In the genomic region with DNA sequence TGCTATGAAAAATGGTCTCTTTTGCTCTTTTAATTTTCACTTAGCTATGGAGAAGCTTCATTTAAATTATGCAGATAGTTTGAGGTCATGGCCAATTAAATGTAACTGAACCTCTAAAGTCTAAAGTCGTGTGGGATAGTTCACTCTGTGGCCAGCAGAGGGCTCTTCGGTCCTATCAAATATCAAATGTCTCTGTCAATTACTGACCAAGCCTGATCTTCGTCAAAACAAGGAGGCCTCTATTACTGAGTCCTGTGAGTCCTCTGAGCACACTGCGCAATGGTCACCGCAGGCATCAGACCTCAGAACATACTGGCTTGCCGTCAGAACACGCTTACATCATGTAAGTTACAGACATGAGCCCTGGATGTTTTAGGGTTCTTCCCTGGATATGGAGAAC, we compare ENCODE assay signal across 8 mouse cellular contexts. TPM values are rescaled to one million over a fixed set of nuclear protein-coding genes. Genes with fewer than 3 reads are reported as not detected.
A peak's percentile ranks its signal among the peaks of the same experiment; 100 is the strongest.
DNase-seq lines count a peak whose midpoint lies in the region; ATAC-seq and TF ChIP-seq lines count a peak whose summit lies in the region.

No protein-coding gene starts in this region.

- intact Hi-C loops in gastrocnemius, postnatal 14 days (cut with DNase I; ENCODE audit: low total_unique reads) = loop anchor here (10.0 kb wide), 1 partner anchor 184 kb away; no protein-coding TSS in a partner anchor

- H3K9me3 ChIP-seq in E14TG2a.4 (ENCODE audit: low read length) = peaks cover 40% of the 10 kb centered on the region

- H3K4me1 ChIP-seq in E14TG2a.4 (replicated peaks; ENCODE audit: low read depth, low read length) = peaks cover 17% of the 10 kb centered on the region

- no peaks in the 10 kb centered on the region for H3K36me3 ChIP-seq in E14TG2a.4 (ENCODE audit: insufficient read depth, low read length)

- TF ChIP-seq CTCF in E14TG2a.4 (conservative IDR thresholded peaks at IDR 0.05; ENCODE audit: low read length) = peak; percentile 77

- H3K4me3 ChIP-seq in E14TG2a.4 (replicated peaks; ENCODE audit: low read length) = no peak overlapping the region

- H3K27me3 ChIP-seq in E14TG2a.4 (ENCODE audit: insufficient read depth, low read length) = peaks cover 4% of the 10 kb centered on the region; the same call in 1 of the 2 replicates

- no peak for ATAC-seq in erythroid progenitor cell, adult 5-6 weeks (replicated peaks; ENCODE audit: low FRiP score, poor library complexity, severe bottlenecking)

- DNase-seq in adipocyte (ENCODE audit: low spot score) = peak; percentile 79
- peak; percentile 81 for DNase-seq in embryo, embryonic 10 days (ENCODE audit: low spot score)
- DNase-seq in gastrocnemius, postnatal 14 days = peak; percentile 41
- DNase-seq in kidney, postnatal 36 days = peak; percentile 68 to 78
- peak; percentile 44 to 48 for DNase-seq in lung, adult 18-20 months
- DNase-seq in retina, adult 2 months (ENCODE audit: low read depth, low spot score) = peak; percentile 15

RNA-seq across cellular contexts. Expression of gene Asb18, which starts 46.1 kb away (rescaled TPM):
- total RNA-seq in gastrocnemius, postnatal 14 days (2021) = 1 to 10 TPM; 7.0 TPM
- not detected in 2 replicates for total RNA-seq in erythroid progenitor cell, adult 5-6 weeks (2015; ENCODE audit: low replicate concordance)
- not detected in 2 replicates for total RNA-seq in erythroid progenitor cell, adult 5-6 weeks (2017; ENCODE audit: low replicate concordance)

Comparison
In these comparisons a context has a peak if more than half of its experiments do, and no peak if none do; other contexts are left out.
1. DNase-seq: peak in every context shown above with its lines; median percentile 81 in embryo, embryonic 10 days; 79 in adipocyte; 73 in kidney, postnatal 36 days; 46 in lung, adult 18-20 months; 41 in gastrocnemius, postnatal 14 days; 15 in retina, adult 2 months.
2. RNA of gene Asb18, which starts 46.1 kb away (total RNA-seq): 7.0 TPM in gastrocnemius, postnatal 14 days; not detected in erythroid progenitor cell, adult 5-6 weeks; every median in the first group is over 4 times any median in the second.